Mouse (Mus musculus) forebrain, embryonic 11.5 days (tissue): ENCODE data around the gene Cdhr2. TPM values are rescaled to one million over a fixed set of nuclear protein-coding genes. Genes with fewer than 3 reads are reported as not detected.

Experiments used
- ATAC-seq: fragments of 200-750 bp; cut with Nextera tagmentation; replicated peaks from 2 replicates; pipeline ENCODE4 v1.8.0; 2017; ENCODE audit warnings: moderate TSS enrichment; ENCODE audit not compliant: low FRiP score
- DNase-seq: peaks from one replicate; pipeline ENCODE4 v3.0.0-alpha.2; 2017; ENCODE audit warnings: low spot score
- H3K27ac ChIP-seq: fragments of 300-500 bp; sonication (generic); 2 replicates; pipeline ENCODE4 v1.5.1; 2014; ENCODE audit warnings: low read depth, low read length
- H3K27me3 ChIP-seq: fragments of 300-500 bp; sonication (generic); 2 replicates; pipeline ENCODE4 v1.6.1; 2014; ENCODE audit warnings: mild to moderate bottlenecking, low read length, mixed read lengths; ENCODE audit not compliant: control insufficient read depth, insufficient read depth
- H3K36me3 ChIP-seq: fragments of 300-500 bp; sonication (generic); 2 replicates; pipeline ENCODE4 v1.6.1; 2014; ENCODE audit warnings: mild to moderate bottlenecking, low read length, moderate library complexity, mixed read lengths; ENCODE audit not compliant: control insufficient read depth, insufficient read depth
- H3K4me1 ChIP-seq: fragments of 300-500 bp; sonication (generic); replicated peaks from 2 replicates; pipeline ENCODE4 v1.6.1; 2014; ENCODE audit warnings: low read length, mixed read lengths; ENCODE audit not compliant: control insufficient read depth, insufficient read depth
- H3K4me2 ChIP-seq: fragments of 300-500 bp; sonication (generic); 2 replicates; pipeline ENCODE4 v1.6.1; 2014; ENCODE audit warnings: low read depth, mild to moderate bottlenecking, low read length, moderate library complexity, mixed read lengths; ENCODE audit not compliant: severe bottlenecking
- H3K4me3 ChIP-seq: fragments of 300-500 bp; sonication (generic); 2 replicates; pipeline ENCODE4 v1.5.1; 2014; ENCODE audit warnings: low read depth, low read length
- H3K9ac ChIP-seq: fragments of 300-500 bp; sonication (generic); 2 replicates; pipeline ENCODE4 v1.6.1; 2014; ENCODE audit warnings: low read length
- H3K9me3 ChIP-seq: fragments of 300-500 bp; sonication (generic); 2 replicates; pipeline ENCODE4 v1.6.1; 2016; ENCODE audit warnings: low read length, mixed read lengths; ENCODE audit not compliant: control insufficient read depth
- WGBS: fragments of 180-500 bp; shearing (Covaris S2); extraction: QIAGEN DNeasy Blood & Tissue Kit; methylation state at CpG from one replicate; pipeline ENCODE4 v1.1.7; 2014; 5-methylcytosine and 5-hydroxymethylcytosine counted together
- polyA plus RNA-seq: library from polyadenylated mRNA; unstranded; fragments of >200 nt; fragmentation: Nextera tagmentation; extraction: Ambion mirVana; gene quantifications from 2 replicates; pipeline ENCODE4 v1.2.1, GENCODE M21; 2014

Cdhr2 gene
- polyA plus RNA-seq, 1 experiment from 2014 or later, result not detected

GRCm38 (mm10) chr13:54704890-54705289 is 3.6 kb downstream of the Cdhr2 start:
- Histone ChIP-seq H3K4me3 (no peak overlapping the region), H3K9ac (no peak overlapping the region), H3K4me2 (no peak overlapping the region), H3K27ac (no peak overlapping the region), H3K9me3 (no peaks in the 10 kb centered on the region), H3K4me1 (no peaks in the 10 kb centered on the region), H3K27me3 (no peaks in the 10 kb centered on the region), H3K36me3 (no peaks in the 10 kb centered on the region)
- DNase-seq (no peak), ATAC-seq (no peak)
- WGBS, result 57% methylated on average over 6 of the region's 6 CpGs

- H3K4me1 ChIP-seq, result no peaks in the 10 kb centered on the region
- ATAC-seq (no peak), DNase-seq (no peak)
- no peak overlapping the region for H3K4me2 ChIP-seq
- 75% methylated on average over 3 of the region's 3 CpGs for WGBS
- no peaks in the 10 kb centered on the region for H3K9me3 ChIP-seq
- H3K27me3 ChIP-seq, result no peaks in the 10 kb centered on the region
- no peaks in the 10 kb centered on the region for H3K36me3 ChIP-seq
- no peak overlapping the region for H3K4me3 ChIP-seq
- no peak overlapping the region for H3K9ac ChIP-seq
- no peak overlapping the region for H3K27ac ChIP-seq
Measured at GRCm38 (mm10) chr13:54710866-54711265, 9.6 kb downstream of the Cdhr2 start.

- DNase-seq (no peak), ATAC-seq (no peak)
- Histone ChIP-seq H3K4me3 (no peak overlapping the region), H3K36me3 (no peaks in the 10 kb centered on the region), H3K4me2 (no peak overlapping the region), H3K9me3 (no peaks in the 10 kb centered on the region), H3K9ac (no peak overlapping the region), H3K27ac (no peak overlapping the region), H3K4me1 (no peaks in the 10 kb centered on the region), H3K27me3 (no peaks in the 10 kb centered on the region)
- WGBS, result 46% methylated on average over 4 of the region's 4 CpGs
Measured at GRCm38 (mm10) chr13:54714393-54714792, 13.1 kb downstream of the Cdhr2 start.

- H3K27ac ChIP-seq, result no peak overlapping the region
Measured at GRCm38 (mm10) chr13:54714996-54715395, 13.7 kb downstream of the Cdhr2 start.

GRCm38 (mm10) chr13:54716916-54717315 is 15.7 kb downstream of the Cdhr2 start:
- H3K4me2 ChIP-seq, result no peak overlapping the region
- H3K4me1 ChIP-seq, result no peaks in the 10 kb centered on the region
- H3K9me3 ChIP-seq, result no peaks in the 10 kb centered on the region
- H3K9ac ChIP-seq, result no peak overlapping the region
- WGBS, result 3% methylated on average over 5 of the region's 5 CpGs
- DNase-seq, result peak; percentile 79
- ATAC-seq, result no peak
- H3K27me3 ChIP-seq, result no peaks in the 10 kb centered on the region
- H3K27ac ChIP-seq, result no peak overlapping the region
- no peak overlapping the region for H3K4me3 ChIP-seq
- no peaks in the 10 kb centered on the region for H3K36me3 ChIP-seq

More at GRCm38 (mm10) chr13:54714996-54715395, 13.7 kb downstream of the Cdhr2 start:
- Histone ChIP-seq H3K27me3 (no peaks in the 10 kb centered on the region), H3K36me3 (no peaks in the 10 kb centered on the region), H3K9ac (no peak overlapping the region), H3K4me3 (no peak overlapping the region), H3K4me1 (no peaks in the 10 kb centered on the region), H3K4me2 (no peak overlapping the region), H3K9me3 (no peaks in the 10 kb centered on the region)
- 87% methylated on average over 10 of the region's 10 CpGs for WGBS
- ATAC-seq, result no peak
- no peak for DNase-seq

- 92% methylated on average over 3 of the region's 3 CpGs for WGBS
- no peak for ATAC-seq
Measured at GRCm38 (mm10) chr13:54723143-54723542, 21.9 kb downstream of the Cdhr2 start.

GRCm38 (mm10) chr13:54726131-54726530 is 24.9 kb downstream of the Cdhr2 start:
- DNase-seq, result no peak
- H3K9ac ChIP-seq, result no peak overlapping the region
- 86% methylated on average over 11 of the region's 11 CpGs for WGBS
- no peaks in the 10 kb centered on the region; the same call in 1 of the 2 replicates for H3K9me3 ChIP-seq
- H3K4me2 ChIP-seq, result no peak overlapping the region
- no peak overlapping the region for H3K4me3 ChIP-seq
- ATAC-seq, result no peak
- H3K4me1 ChIP-seq, result no peaks in the 10 kb centered on the region
- H3K36me3 ChIP-seq, result no peaks in the 10 kb centered on the region
- H3K27me3 ChIP-seq, result no peaks in the 10 kb centered on the region
- no peak overlapping the region for H3K27ac ChIP-seq

More at GRCm38 (mm10) chr13:54723143-54723542, 21.9 kb downstream of the Cdhr2 start:
- Histone ChIP-seq H3K4me2 (no peak overlapping the region), H3K9me3 (no peaks in the 10 kb centered on the region; the same call in 1 of the 2 replicates), H3K4me3 (no peak overlapping the region), H3K9ac (no peak overlapping the region), H3K36me3 (no peaks in the 10 kb centered on the region), H3K27ac (no peak overlapping the region), H3K4me1 (no peaks in the 10 kb centered on the region), H3K27me3 (no peaks in the 10 kb centered on the region)
- no peak for DNase-seq

GRCm38 (mm10) chr13:54736931-54737330 is 35.7 kb downstream of the Cdhr2 start:
- H3K4me2 ChIP-seq, result no peak overlapping the region
- no peaks in the 10 kb centered on the region for H3K36me3 ChIP-seq
- 26% methylated on average over 3 of the region's 3 CpGs for WGBS
- no peak overlapping the region for H3K27ac ChIP-seq
- no peaks in the 10 kb centered on the region for H3K9me3 ChIP-seq
- H3K4me1 ChIP-seq, result peaks cover 6% of the 10 kb centered on the region
- ATAC-seq, result no peak
- 0 out of 2 replicates have a peak overlapping the region, but pooled peaks have one; percentile 25 for H3K4me3 ChIP-seq
- H3K9ac ChIP-seq, result no peak overlapping the region
- H3K27me3 ChIP-seq, result peaks cover 36% of the 10 kb centered on the region
- DNase-seq, result no peak

- Histone ChIP-seq H3K9ac (no peak overlapping the region), H3K27ac (no peak overlapping the region), H3K4me2 (peak overlapping the region; percentile 45), H3K36me3 (no peaks in the 10 kb centered on the region), H3K9me3 (no peaks in the 10 kb centered on the region), H3K4me3 (peak overlapping the region; percentile 25; the same call in 1 of the 2 replicates), H3K27me3 (peaks cover 36% of the 10 kb centered on the region), H3K4me1 (peaks cover 6% of the 10 kb centered on the region)
- DNase-seq, result peak; percentile 69
- no peak for ATAC-seq
- WGBS, result 1% methylated on average over 81 of the region's 87 CpGs
Measured at GRCm38 (mm10) chr13:54737488-54738212, 36.4 kb downstream of the Cdhr2 start.
